Mouse (Mus musculus) hindbrain, embryonic 16.5 days (tissue): Measurements from ENCODE around the gene Mybph. TPM values are rescaled to one million over a fixed set of nuclear protein-coding genes. Genes with fewer than 3 reads are reported as not detected.

Experiments used
- ATAC-seq: fragments of 200-750 bp; cut with Nextera tagmentation; 2 replicates; pipeline ENCODE4 v1.8.0; 2017; ENCODE audit warnings: moderate TSS enrichment, moderate library complexity
- H3K27ac ChIP-seq: fragments of 300-500 bp; sonication (generic); 2 replicates; pipeline ENCODE4 v1.5.1; 2014; ENCODE audit warnings: low read depth, mild to moderate bottlenecking, control low read depth, low read length, moderate library complexity
- H3K27me3 ChIP-seq: fragments of 300-500 bp; sonication (generic); replicated peaks from 2 replicates; pipeline ENCODE4 v1.6.1; 2014; ENCODE audit warnings: low read length; ENCODE audit not compliant: control insufficient read depth, insufficient read depth
- H3K36me3 ChIP-seq: fragments of 300-500 bp; sonication (generic); 2 replicates; pipeline ENCODE4 v1.6.1; 2014; ENCODE audit warnings: mild to moderate bottlenecking, low read length, moderate library complexity, mixed read lengths; ENCODE audit not compliant: control insufficient read depth, insufficient read depth
- H3K4me1 ChIP-seq: fragments of 300-500 bp; sonication (generic); 2 replicates; pipeline ENCODE4 v1.6.1; 2014; ENCODE audit warnings: low read depth, low read length; ENCODE audit not compliant: control insufficient read depth, insufficient read depth
- H3K4me2 ChIP-seq: fragments of 300-500 bp; sonication (generic); 2 replicates; pipeline ENCODE4 v1.6.1; 2014; ENCODE audit warnings: mild to moderate bottlenecking, low read length, control low read depth, moderate library complexity
- H3K4me3 ChIP-seq: fragments of 300-500 bp; sonication (generic); 2 replicates; pipeline ENCODE4 v1.5.1; 2014; ENCODE audit warnings: mild to moderate bottlenecking, low read length, control low read depth, moderate library complexity
- H3K9ac ChIP-seq: fragments of 300-500 bp; sonication (generic); 2 replicates; pipeline ENCODE4 v1.6.1; 2014; ENCODE audit warnings: low read depth, mild to moderate bottlenecking, control low read depth, low read length, moderate library complexity
- H3K9me3 ChIP-seq: fragments of 300-500 bp; sonication (generic); 2 replicates; pipeline ENCODE4 v1.6.1; 2014; ENCODE audit warnings: mild to moderate bottlenecking, low read length, moderate library complexity; ENCODE audit not compliant: control insufficient read depth
- WGBS: fragments of 180-500 bp; shearing (Covaris S2); extraction: QIAGEN DNeasy Blood & Tissue Kit; methylation state at CpG from one replicate; pipeline ENCODE4 v1.1.7; 2014; 5-methylcytosine and 5-hydroxymethylcytosine counted together
- polyA plus RNA-seq: library from polyadenylated mRNA; unstranded; fragments of >200 nt; fragmentation: Nextera tagmentation; extraction: Ambion mirVana; gene quantifications from 2 replicates; pipeline ENCODE4 v1.2.1, GENCODE M21; 2015

Gene Mybph
- polyA plus RNA-seq, 1 experiment from 2014 or later = 0.09 TPM

DNA sequence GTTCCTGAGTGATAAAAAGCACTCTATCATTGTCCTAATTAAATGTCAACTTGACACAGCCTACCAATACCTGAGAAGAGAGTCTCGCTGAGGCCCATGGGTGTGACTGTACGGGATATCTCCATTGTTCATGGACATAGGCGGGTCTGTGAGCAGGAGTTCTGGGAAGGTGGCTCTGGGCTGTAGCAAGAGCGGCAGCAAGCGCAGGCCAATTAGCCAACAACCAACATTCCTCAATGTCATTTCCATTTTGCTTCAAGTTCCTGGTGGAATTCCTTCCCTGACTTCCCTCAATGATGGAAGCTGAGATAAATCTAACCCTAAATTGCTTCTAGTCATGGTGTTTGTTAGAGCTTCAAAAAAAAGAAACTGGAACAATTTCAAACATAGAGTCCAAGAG is 15.3 kb upstream of the Mybph start:
- Histone ChIP-seq H3K4me3 (no peak overlapping the region), H3K4me2 (no peak overlapping the region), H3K9ac (no peak overlapping the region), H3K9me3 (no peaks in the 10 kb centered on the region), H3K4me1 (no peaks in the 10 kb centered on the region), H3K36me3 (no peaks in the 10 kb centered on the region), H3K27me3 (no peaks in the 10 kb centered on the region), H3K27ac (no peak overlapping the region)
- no peak for ATAC-seq
- 84% methylated on average over 5 of the region's 5 CpGs for WGBS

DNA sequence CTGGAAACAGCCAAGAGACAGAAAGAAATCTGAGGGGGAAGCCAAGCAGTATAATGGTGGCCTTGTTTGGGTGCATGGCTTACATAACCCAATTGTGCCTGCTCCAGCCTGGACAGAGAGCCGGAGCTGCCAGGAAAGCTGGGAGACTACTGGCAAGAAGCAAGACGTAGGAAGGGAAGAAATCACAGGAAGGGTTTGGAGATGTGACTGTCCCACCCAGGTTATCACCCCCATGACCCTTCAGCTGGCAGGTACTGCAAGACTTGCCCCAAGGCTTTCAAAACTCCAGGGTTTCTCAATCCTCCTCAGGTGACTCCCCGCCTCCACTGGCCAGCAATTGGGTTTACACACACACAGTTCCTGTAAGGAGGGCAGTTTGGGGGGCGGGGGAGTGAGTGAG is 11.2 kb upstream of the Mybph start, which contains the start of gene Chil1:
Gene Chil1, plus strand, starts transcription at position 152 of the 400 bp plus-strand sequence.
- Histone ChIP-seq H3K27me3 (no peaks in the 10 kb centered on the region), H3K4me2 (no peak within 1 kb of the TSS), H3K4me1 (no peaks in the 10 kb centered on the region), H3K9ac (no peak within 1 kb of the TSS), H3K4me3 (no peak within 1 kb of the TSS), H3K27ac (0 out of 2 replicates have a peak within 1 kb of the TSS, but pooled peaks have one; percentile 19), H3K9me3 (no peaks in the 10 kb centered on the region), H3K36me3 (no peaks in the 10 kb centered on the region)
- WGBS = 52% methylated on average over 4 of the region's 4 CpGs
- ATAC-seq = no peak; the same call in 1 of the 2 replicates

DNA sequence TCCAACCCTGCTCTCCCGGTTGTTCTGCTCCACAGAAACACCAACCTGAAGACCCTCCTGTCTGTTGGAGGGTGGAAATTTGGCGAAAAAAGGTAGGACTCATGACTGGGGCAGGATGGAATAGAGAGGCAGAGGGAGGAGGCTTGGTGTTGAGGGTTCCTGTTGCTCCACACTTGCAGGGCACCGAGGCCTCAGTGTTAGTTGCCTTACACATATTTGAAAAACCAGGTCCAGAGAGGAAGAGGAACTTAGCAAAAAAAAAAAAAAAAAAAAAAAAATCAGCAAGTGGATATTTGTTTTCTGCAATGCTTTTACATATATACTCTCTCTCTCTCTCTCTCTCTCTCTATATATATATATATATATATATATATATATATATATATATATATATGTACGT is 9.2 kb upstream of the Mybph start:
- WGBS = 94% methylated on average over 4 of the region's 4 CpGs
- H3K9me3 ChIP-seq = no peaks in the 10 kb centered on the region
- H3K4me3 ChIP-seq = no peak overlapping the region
- no peak overlapping the region for H3K4me2 ChIP-seq
- ATAC-seq = no peak
- no peaks in the 10 kb centered on the region for H3K36me3 ChIP-seq
- H3K27me3 ChIP-seq = no peaks in the 10 kb centered on the region
- H3K4me1 ChIP-seq = peaks cover 6% of the 10 kb centered on the region
- H3K9ac ChIP-seq = no peak overlapping the region
- no peak overlapping the region for H3K27ac ChIP-seq

DNA sequence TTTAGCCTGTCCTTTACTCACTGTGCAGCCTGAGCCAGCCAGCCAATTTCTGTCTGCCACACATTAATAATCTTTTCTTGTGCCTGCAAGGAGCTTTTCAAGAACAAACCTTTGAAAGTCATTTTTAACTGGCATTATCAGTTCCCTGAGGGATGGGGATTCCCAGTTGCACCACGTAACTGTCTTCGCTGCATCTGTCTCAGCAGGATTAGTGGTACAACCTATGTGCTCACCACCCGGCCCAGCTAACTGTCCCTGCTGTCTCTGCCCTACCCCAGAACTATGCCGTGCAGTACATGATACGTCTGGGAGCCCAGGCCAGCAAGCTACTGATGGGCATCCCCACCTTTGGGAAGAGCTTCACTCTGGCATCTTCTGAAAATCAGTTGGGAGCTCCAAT is 5.0 kb upstream of the Mybph start:
- H3K27me3 ChIP-seq = no peaks in the 10 kb centered on the region
- no peaks in the 10 kb centered on the region for H3K9me3 ChIP-seq
- H3K4me3 ChIP-seq = no peak overlapping the region
- H3K27ac ChIP-seq = peak overlapping the region; percentile 3; the same call in 1 of the 2 replicates
- no peak overlapping the region for H3K9ac ChIP-seq
- no peaks in the 10 kb centered on the region for H3K36me3 ChIP-seq
- peak; percentile 53; the same call in 1 of the 2 replicates for ATAC-seq
- peaks cover 8% of the 10 kb centered on the region for H3K4me1 ChIP-seq
- no peak overlapping the region for H3K4me2 ChIP-seq
- 63% methylated on average over 5 of the region's 5 CpGs for WGBS

DNA sequence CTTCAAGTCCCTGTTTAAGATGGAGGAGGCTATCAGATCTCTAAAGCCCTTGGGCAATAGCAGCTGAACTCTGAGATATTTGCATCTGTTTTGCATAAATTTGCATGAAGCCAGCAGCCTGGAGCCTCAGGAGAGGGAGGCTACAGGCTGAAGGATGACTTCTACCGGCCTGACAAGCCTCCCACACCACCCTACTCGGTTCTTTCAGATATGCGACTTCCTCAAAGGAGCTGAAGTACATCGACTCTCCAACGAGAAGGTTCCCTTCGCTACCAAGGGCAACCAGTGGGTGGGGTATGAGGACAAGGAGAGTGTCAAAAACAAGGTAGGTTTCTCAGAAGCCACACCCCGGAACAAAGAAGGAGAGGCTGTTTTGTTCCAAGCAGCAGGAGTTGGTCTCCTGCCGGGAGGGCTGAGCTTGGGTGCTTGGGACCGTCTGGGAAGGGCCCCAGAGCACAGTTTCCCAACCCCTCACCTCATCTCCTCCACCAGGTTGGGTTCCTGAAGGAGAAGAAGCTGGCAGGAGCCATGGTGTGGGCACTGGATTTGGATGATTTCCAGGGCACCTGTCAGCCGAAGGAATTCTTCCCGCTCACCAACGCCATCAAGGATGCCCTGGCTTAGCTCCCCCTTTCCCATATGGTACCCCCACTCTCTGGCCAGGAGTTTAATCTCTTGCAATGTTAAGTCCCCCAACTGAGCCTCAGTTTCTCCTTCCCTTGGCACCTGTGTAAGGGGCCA is 4.1 kb upstream of the Mybph start:
- WGBS = 20% methylated on average over 12 of the region's 12 CpGs
- H3K9me3 ChIP-seq = no peaks in the 10 kb centered on the region
- H3K27ac ChIP-seq = no peak overlapping the region
- H3K4me1 ChIP-seq = peaks cover 8% of the 10 kb centered on the region
- H3K27me3 ChIP-seq = no peaks in the 10 kb centered on the region
- H3K36me3 ChIP-seq = no peaks in the 10 kb centered on the region
- H3K4me2 ChIP-seq = no peak overlapping the region
- peak; percentile 49; the same call in 1 of the 2 replicates for ATAC-seq
- no peak overlapping the region for H3K4me3 ChIP-seq
- H3K9ac ChIP-seq = no peak overlapping the region

DNA sequence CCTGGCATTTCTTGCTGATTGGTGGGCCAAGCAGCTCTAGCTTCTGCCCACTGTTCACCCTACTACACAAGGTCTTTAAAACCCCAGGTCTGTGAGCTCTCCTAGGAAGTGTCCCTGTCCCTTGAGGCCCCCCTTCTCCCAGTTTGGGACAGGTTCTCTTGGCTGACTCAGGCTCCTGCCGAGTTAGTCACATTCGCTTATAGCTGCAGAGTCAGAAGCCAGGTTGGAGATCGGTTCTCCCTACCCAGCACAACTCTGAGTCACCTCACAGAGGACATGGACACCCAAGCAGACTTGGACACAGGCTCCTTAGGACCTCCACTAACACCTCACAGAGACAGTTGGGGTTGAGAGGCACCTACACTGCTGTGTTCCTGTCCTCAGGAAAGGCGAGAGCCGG is 2.1 kb upstream of the Mybph start:
- no peak overlapping the region for H3K4me3 ChIP-seq
- no peaks in the 10 kb centered on the region for H3K9me3 ChIP-seq
- no peak overlapping the region for H3K27ac ChIP-seq
- WGBS = 88% methylated on average over 5 of the region's 5 CpGs
- ATAC-seq = no peak
- H3K36me3 ChIP-seq = no peaks in the 10 kb centered on the region
- peaks cover 8% of the 10 kb centered on the region for H3K4me1 ChIP-seq
- H3K4me2 ChIP-seq = no peak overlapping the region
- no peaks in the 10 kb centered on the region for H3K27me3 ChIP-seq
- no peak overlapping the region for H3K9ac ChIP-seq

DNA sequence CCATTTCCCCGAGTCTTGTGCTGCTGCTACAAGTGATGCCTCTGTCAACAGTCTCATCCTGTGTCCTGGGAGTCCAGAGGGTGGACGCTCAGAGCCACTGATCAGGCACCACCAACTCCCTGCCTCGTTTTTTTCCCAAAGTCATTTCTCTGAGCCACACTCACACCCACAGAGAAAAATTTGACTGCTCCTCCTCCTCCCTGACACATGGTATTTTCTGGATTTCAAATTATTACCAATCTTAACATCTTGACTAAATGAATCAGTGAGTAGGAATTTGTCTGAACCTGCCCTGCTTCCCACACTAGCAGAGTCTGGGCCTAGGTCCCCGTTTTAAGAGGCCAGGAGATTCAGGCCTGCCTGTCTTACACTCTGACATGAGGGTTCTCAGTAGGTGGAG is 1.2 kb upstream of the Mybph start:
- H3K9ac ChIP-seq = no peak overlapping the region
- no peak for ATAC-seq
- no peaks in the 10 kb centered on the region for H3K27me3 ChIP-seq
- H3K4me1 ChIP-seq = peaks cover 8% of the 10 kb centered on the region
- H3K9me3 ChIP-seq = no peaks in the 10 kb centered on the region
- H3K4me3 ChIP-seq = no peak overlapping the region
- H3K36me3 ChIP-seq = no peaks in the 10 kb centered on the region
- H3K27ac ChIP-seq = no peak overlapping the region
- WGBS = 67% methylated on average over 4 of the region's 4 CpGs
- H3K4me2 ChIP-seq = no peak overlapping the region

DNA sequence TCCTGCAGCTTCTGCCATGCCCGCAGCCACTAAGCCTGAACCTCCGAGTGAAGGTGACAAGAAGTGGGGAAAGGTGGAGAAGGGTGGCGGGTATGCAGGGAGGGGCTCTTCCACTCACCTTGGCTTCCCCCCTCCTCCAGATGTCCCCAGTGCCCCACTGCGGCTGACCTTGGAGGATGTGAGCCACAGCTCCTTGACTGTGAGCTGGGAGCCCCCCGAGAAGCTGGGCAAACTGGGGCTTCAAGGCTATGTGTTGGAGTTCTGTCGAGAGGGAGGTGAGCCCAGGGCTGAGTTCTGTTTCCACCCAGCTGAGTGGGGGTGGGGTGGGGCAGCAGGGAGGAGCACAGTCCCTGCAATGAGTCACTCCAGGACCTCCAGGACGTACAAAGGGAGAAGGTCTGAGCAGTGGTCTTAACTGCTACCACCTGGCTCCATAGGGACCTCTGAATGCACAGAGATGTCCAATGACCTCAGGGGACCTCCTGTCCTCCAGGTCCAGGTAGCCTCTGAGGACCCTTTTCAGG is 488 bp downstream of the Mybph start:
- H3K4me3 ChIP-seq = no peak overlapping the region
- no peaks in the 10 kb centered on the region for H3K36me3 ChIP-seq
- no peaks in the 10 kb centered on the region for H3K27me3 ChIP-seq
- 73% methylated on average over 6 of the region's 7 CpGs for WGBS
- peaks cover 6% of the 10 kb centered on the region for H3K4me1 ChIP-seq
- H3K4me2 ChIP-seq = no peak overlapping the region
- H3K9ac ChIP-seq = no peak overlapping the region
- H3K9me3 ChIP-seq = no peaks in the 10 kb centered on the region
- no peak overlapping the region for H3K27ac ChIP-seq
- ATAC-seq = no peak

DNA sequence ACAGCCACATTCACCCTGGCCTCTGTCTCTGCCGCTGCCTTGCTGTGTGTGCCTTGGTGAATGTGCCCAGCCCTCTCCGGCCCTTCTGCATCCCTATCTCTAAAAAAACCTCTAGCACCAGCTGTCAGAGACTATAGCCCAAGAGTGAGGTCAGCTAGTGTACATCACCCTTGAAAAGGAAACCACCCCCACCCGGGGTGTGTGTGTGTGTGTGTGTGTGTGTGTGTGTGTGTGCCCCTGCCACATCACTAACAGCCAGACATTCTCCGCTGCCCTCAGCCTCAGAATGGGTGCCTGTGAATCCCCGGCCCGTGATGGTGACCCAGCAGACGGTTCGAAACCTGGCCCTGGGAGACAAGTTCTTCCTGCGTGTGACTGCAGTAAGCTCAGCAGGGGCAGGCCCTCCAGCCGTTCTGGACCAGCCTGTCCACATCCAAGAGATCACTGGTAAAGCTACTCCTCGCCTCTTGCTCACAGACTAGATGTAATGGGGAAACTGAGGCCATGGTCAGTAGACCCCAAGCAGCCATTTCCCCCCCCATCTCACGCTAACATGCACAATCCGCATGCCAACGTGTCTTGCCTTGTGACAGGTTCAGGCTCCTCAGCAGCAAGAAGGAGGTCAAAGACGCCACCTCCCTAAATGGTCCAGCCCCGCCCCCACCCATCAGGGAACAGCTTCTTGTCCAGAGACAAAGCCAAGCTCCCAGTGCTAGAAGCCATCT is 1.2 kb downstream of the Mybph start:
- no peak overlapping the region for H3K4me2 ChIP-seq
- no peak overlapping the region for H3K4me3 ChIP-seq
- no peaks in the 10 kb centered on the region for H3K9me3 ChIP-seq
- no peak for ATAC-seq
- no peaks in the 10 kb centered on the region for H3K4me1 ChIP-seq
- no peak overlapping the region for H3K9ac ChIP-seq
- no peaks in the 10 kb centered on the region for H3K36me3 ChIP-seq
- WGBS = 75% methylated on average over 16 of the region's 16 CpGs
- H3K27me3 ChIP-seq = no peaks in the 10 kb centered on the region
- no peak overlapping the region for H3K27ac ChIP-seq
